Mouse (Mus musculus) layer of hippocampus, postnatal 36 days (tissue): ENCODE measurements around the gene Tmem140. TPM values are rescaled to one million over a fixed set of nuclear protein-coding genes. Genes with fewer than 3 reads are reported as not detected.

Source experiments
- DNase-seq, 2 experiments: peaks; one replicate each; pipeline ENCODE4 v3.0.0; 2022
- total RNA-seq, 2 experiments: library from RNA; stranded (reverse); gene quantifications; 2 replicates each; pipeline ENCODE4 v1.2.3; 2021

Gene Tmem140
- total RNA-seq, 2 experiments from 2014 or later = 1.8 to 2.4 TPM

- DNase-seq = no peak
Observed at GRCm38 (mm10) chr6:34909631-34910345, 46.8 kb downstream of the Tmem140 start.

DNA sequence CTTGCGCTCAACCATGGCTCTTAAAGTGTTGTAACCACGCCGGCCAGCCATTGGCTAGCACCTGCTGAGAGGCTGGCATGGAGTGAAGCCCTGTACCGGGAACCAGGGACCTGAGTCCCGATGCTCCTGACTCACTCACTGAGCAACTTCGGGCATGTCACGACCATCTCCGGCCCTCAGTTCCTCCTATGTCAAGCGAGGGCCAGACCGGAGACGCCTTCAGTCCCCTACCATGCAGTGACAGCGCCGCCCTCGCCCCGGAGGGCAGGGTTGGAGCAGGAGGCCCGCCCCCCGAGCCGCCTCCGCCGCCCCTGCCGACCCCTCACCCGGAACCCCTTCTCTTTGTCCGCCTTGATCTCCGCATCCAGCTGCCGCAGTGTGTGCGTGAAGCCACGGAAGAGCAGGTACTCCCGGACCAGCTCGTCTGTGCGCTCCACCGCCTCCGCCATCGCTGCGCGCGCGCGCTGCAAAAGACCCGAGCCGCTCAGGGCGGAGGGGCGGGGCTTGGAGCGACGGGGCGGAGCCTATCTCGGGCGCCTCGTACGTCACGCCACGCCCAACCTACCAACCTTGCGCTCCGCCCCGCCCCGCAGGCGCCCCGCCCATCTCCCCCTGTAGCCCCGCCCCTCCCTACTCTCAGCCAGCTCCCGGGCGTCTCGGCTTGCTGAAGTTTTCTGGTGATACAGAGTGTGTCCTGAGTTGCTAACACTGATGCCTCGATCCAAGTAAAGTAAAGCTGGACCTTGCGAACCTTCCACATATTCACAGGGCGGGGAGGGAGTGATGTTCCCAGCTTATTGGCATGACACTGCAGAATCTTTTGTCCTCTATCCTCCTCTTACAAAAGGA lies 47.6 kb downstream of the Tmem140 start, which contains the start of gene Wdr91:
Gene Wdr91 (minus strand): TSS at position 506 of the 849 bp plus-strand sequence.
- peak; percentile 90 for DNase-seq

GRCm38 (mm10) chr6:34913341-34914040 lies 50.5 kb downstream of the Tmem140 start:
- no peak for DNase-seq

GRCm38 (mm10) chr6:34914462-34914861 lies 51.5 kb downstream of the Tmem140 start:
- no peak for DNase-seq

GRCm38 (mm10) chr6:34919146-34919545 lies 56.2 kb downstream of the Tmem140 start:
- no peak for DNase-seq

DNA sequence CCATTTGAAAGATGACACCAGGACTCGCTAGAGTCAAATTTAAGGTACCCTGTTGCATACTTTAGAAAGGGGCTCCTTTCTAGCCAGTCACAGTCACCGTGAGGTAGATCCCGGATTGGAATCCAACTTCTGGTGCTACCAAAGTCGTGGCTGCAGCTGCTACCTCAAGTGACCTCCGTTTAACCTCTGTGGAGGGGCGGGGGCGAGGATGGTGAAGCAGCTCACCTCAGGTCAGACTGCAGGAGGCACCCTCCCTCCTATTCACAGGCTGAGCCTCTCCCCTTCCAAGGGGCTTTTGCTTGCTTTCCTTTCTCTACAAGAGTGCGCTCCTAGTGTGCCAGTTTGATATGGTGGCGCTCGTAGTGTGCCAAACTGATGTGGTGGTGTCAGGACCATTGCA lies 57.0 kb downstream of the Tmem140 start, which contains the start of gene Stra8:
Gene Stra8 (plus strand): TSS at position 208 of the 400 bp plus-strand sequence.
- no peak for DNase-seq

DNA sequence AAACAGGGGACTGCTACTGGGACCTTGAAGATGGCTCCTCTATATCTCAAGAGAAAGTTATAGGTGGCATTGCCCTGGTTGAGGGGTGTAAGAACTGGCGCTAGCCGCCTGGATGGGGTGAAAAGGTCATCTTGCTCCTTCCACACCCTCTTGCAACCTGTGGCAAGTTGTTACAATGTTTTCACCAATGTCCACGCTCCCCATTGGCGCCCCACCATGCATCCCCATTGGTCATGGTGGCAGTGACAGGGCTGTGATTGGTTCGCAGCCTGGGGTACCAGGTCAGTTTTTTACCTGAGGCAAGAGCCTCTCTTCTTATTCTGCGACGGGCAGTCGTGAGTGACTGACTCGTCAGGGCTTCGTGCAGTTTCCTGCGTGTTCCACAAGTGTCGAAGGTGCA lies 57.7 kb downstream of the Tmem140 start:
- DNase-seq = no peak

DNA sequence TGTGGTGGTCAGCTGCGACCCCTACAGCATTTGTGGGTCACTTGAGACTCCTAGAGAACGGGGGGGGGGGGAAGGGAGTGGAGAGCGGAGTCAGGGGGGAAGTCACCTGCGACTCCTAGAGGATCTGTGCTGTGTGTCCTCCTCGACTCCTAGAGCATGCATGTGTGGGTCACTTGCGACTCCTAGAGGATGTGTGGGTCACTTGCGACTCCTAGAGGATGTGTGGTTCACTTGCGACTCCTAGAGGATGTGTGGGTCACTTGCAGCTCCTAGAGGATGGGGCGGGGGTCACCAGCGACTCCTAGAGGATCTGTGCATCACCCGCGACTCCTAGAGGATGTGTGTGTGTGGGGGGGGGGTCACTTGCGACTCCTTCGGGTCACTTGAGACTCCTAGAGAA lies 59.0 kb downstream of the Tmem140 start:
- DNase-seq = no peak

Other genes starting within 250 kb of the Tmem140 start
- 10 to 100 TPM; 13.7 to 13.8 TPM for gene Agbl3, start 82.7 kb upstream of the Tmem140 start, total RNA-seq
- gene Cyren, start 14.9 kb downstream of the Tmem140 start, total RNA-seq = 1 to 10 TPM; 5.9 to 7.5 TPM
- 10 to 100 TPM; 35.1 to 36.5 TPM for gene Wdr91, start 47.7 kb downstream of the Tmem140 start, total RNA-seq
- not detected for gene Stra8, start 57.0 kb downstream of the Tmem140 start, total RNA-seq
- 1 to 10 TPM in 1 of 2 experiments, under 1 TPM in 1; 0.88 to 1.1 TPM for gene Slc23a4, start 125.3 kb downstream of the Tmem140 start, total RNA-seq